Mouse (Mus musculus) brown adipose tissue, adult 24 weeks (tissue): ENCODE results near the gene Dqx1. TPM values are rescaled to one million over a fixed set of nuclear protein-coding genes. Genes with fewer than 3 reads are reported as not detected.

ENCODE experiments used
- H3K27ac ChIP-seq: fragments of 200-500 bp; replicated peaks from 2 replicates; pipeline ENCODE4 v1.5.1; 2012; ENCODE audit warnings: low read depth, mild to moderate bottlenecking, low read length
- H3K4me1 ChIP-seq: fragments of 200-500 bp; 2 replicates; pipeline ENCODE4 v1.6.1; 2012; ENCODE audit warnings: low read length, mixed read lengths; ENCODE audit not compliant: control insufficient read depth, insufficient read depth, insufficient read length
- H3K4me3 ChIP-seq: fragments of 200-500 bp; 2 replicates; pipeline ENCODE4 v1.5.1; 2012; ENCODE audit warnings: low read depth, mild to moderate bottlenecking, low read length, moderate library complexity; ENCODE audit not compliant: insufficient read depth
- polyA plus RNA-seq: library from polyadenylated mRNA; stranded (reverse); fragments of >200 nt; gene quantifications from 2 replicates; pipeline ENCODE4 v1.2.4, GENCODE M21; 2012; ENCODE audit not compliant: missing spikeins, insufficient read depth, insufficient read length

The Dqx1 gene
- polyA plus RNA-seq, 1 experiment, result not detected

GRCm38 (mm10) chr6:83049367-83049766 is 8.3 kb upstream of the Dqx1 start:
- Histone ChIP-seq H3K27ac (no peak overlapping the region), H3K4me3 (no peak overlapping the region), H3K4me1 (peaks cover 3% of the 10 kb centered on the region; the same call in 1 of the 2 replicates)

GRCm38 (mm10) chr6:83053136-83053960 is 4.3 kb upstream of the Dqx1 start:
- Histone ChIP-seq H3K4me3 (peak overlapping the region; percentile 82), H3K4me1 (peaks cover 6% of the 10 kb centered on the region), H3K27ac (peak overlapping the region; percentile 2; the same call in 1 of the 2 replicates)

- H3K4me1 ChIP-seq, result peaks cover 6% of the 10 kb centered on the region
- peak within 1 kb of the TSS; percentile 63 for H3K27ac ChIP-seq
- peak within 1 kb of the TSS; percentile 82 for H3K4me3 ChIP-seq
Observed at GRCm38 (mm10) chr6:83054074-83054851, 3.4 kb upstream of the Dqx1 start, which contains the start of gene Aup1. TSS of gene Aup1 (plus strand) at chr6:83054521.

GRCm38 (mm10) chr6:83054871-83055431 is 2.7 kb upstream of the Dqx1 start, which contains the start of gene Htra2:
TSS of gene Htra2 (minus strand) at chr6:83055273.
- Histone ChIP-seq H3K4me3 (peak within 1 kb of the TSS; percentile 82), H3K27ac (peak within 1 kb of the TSS; percentile 63), H3K4me1 (peaks cover 6% of the 10 kb centered on the region)

GRCm38 (mm10) chr6:83058725-83059124 is 1.1 kb downstream of the Dqx1 start:
- H3K27ac ChIP-seq, result no peak overlapping the region
- peaks cover 3% of the 10 kb centered on the region for H3K4me1 ChIP-seq
- H3K4me3 ChIP-seq, result no peak overlapping the region

- Histone ChIP-seq H3K4me1 (no peaks in the 10 kb centered on the region; the same call in 1 of the 2 replicates), H3K4me3 (no peak overlapping the region), H3K27ac (no peak overlapping the region)
Observed at GRCm38 (mm10) chr6:83065995-83066394, 8.4 kb downstream of the Dqx1 start.

GRCm38 (mm10) chr6:83066441-83066840 is 8.8 kb downstream of the Dqx1 start:
- no peak overlapping the region for H3K4me3 ChIP-seq
- H3K4me1 ChIP-seq, result no peaks in the 10 kb centered on the region; the same call in 1 of the 2 replicates
- H3K27ac ChIP-seq, result no peak overlapping the region

- H3K4me3 ChIP-seq, result no peak overlapping the region
- H3K4me1 ChIP-seq, result no peaks in the 10 kb centered on the region; the same call in 1 of the 2 replicates
- no peak overlapping the region for H3K27ac ChIP-seq
Observed at GRCm38 (mm10) chr6:83068221-83068620, 10.6 kb downstream of the Dqx1 start.

- Histone ChIP-seq H3K4me3 (peak overlapping the region; percentile 28), H3K4me1 (no peaks in the 10 kb centered on the region; the same call in 1 of the 2 replicates), H3K27ac (no peak overlapping the region)
Observed at GRCm38 (mm10) chr6:83068706-83069487, 11.3 kb downstream of the Dqx1 start.

- H3K4me1 ChIP-seq, result no peaks in the 10 kb centered on the region; the same call in 1 of the 2 replicates
- peak overlapping the region; percentile 28 for H3K4me3 ChIP-seq
- H3K27ac ChIP-seq, result no peak overlapping the region
Observed at GRCm38 (mm10) chr6:83069488-83070246, 12.0 kb downstream of the Dqx1 start.

GRCm38 (mm10) chr6:83070247-83070310 is 12.4 kb downstream of the Dqx1 start, which contains the start of gene Tlx2:
TSS of gene Tlx2 (minus strand) at chr6:83070293.
- no peaks in the 10 kb centered on the region; the same call in 1 of the 2 replicates for H3K4me1 ChIP-seq
- peak within 1 kb of the TSS; percentile 28 for H3K4me3 ChIP-seq
- H3K27ac ChIP-seq, result no peak within 1 kb of the TSS

GRCm38 (mm10) chr6:83070311-83071219 is 12.9 kb downstream of the Dqx1 start:
- H3K27ac ChIP-seq, result no peak overlapping the region
- no peak overlapping the region for H3K4me3 ChIP-seq
- no peaks in the 10 kb centered on the region; the same call in 1 of the 2 replicates for H3K4me1 ChIP-seq

- Histone ChIP-seq H3K27ac (no peak overlapping the region), H3K4me1 (no peaks in the 10 kb centered on the region; the same call in 1 of the 2 replicates), H3K4me3 (no peak overlapping the region)
Observed at GRCm38 (mm10) chr6:83071220-83071619, 13.6 kb downstream of the Dqx1 start.
